Mouse (Mus musculus) forebrain, embryonic 13.5 days (tissue): ENCODE results near the gene Gm15097. TPM values are rescaled to one million over a fixed set of nuclear protein-coding genes. Genes with fewer than 3 reads are reported as not detected.
"Not testable (repeated sequence)": the region's sequence is repeated elsewhere in the genome, so short reads cannot be mapped to it uniquely, and the experiment has no call there.

ENCODE experiments used
- ATAC-seq: fragments of 200-750 bp; cut with Nextera tagmentation; 2 replicates; pipeline ENCODE4 v1.8.0; 2017
- H3K27ac ChIP-seq: fragments of 300-500 bp; sonication (generic); 2 replicates; pipeline ENCODE4 v1.5.1; 2015; ENCODE audit warnings: inconsistent platforms, mild to moderate bottlenecking, moderate library complexity
- H3K27me3 ChIP-seq: fragments of 300-500 bp; sonication (generic); 2 replicates; pipeline ENCODE4 v1.6.1; 2015; ENCODE audit warnings: mild to moderate bottlenecking, inconsistent platforms
- H3K36me3 ChIP-seq: fragments of 300-500 bp; sonication (generic); 2 replicates; pipeline ENCODE4 v1.6.1; 2015; ENCODE audit warnings: mild to moderate bottlenecking, inconsistent platforms; ENCODE audit not compliant: poor library complexity, severe bottlenecking
- H3K4me1 ChIP-seq: fragments of 300-500 bp; sonication (generic); 2 replicates; pipeline ENCODE4 v1.6.1; 2015; ENCODE audit warnings: inconsistent platforms
- H3K4me2 ChIP-seq: fragments of 300-500 bp; sonication (generic); 2 replicates; pipeline ENCODE4 v1.6.1; 2015; ENCODE audit warnings: inconsistent platforms, mild to moderate bottlenecking, moderate library complexity
- H3K4me3 ChIP-seq: fragments of 300-500 bp; sonication (generic); 2 replicates; pipeline ENCODE4 v1.5.1; 2015; ENCODE audit warnings: mild to moderate bottlenecking, inconsistent platforms
- H3K9ac ChIP-seq: fragments of 300-500 bp; sonication (generic); 2 replicates; pipeline ENCODE4 v1.6.1; 2015; ENCODE audit warnings: mild to moderate bottlenecking, inconsistent platforms
- H3K9me3 ChIP-seq: fragments of 300-500 bp; sonication (generic); replicated peaks from 2 replicates; pipeline ENCODE4 v1.6.1; 2016; ENCODE audit warnings: inconsistent platforms
- WGBS: fragments of 180-500 bp; shearing (Covaris S2); methylation state at CpG from one replicate; pipeline ENCODE4 v1.1.7; 2015; 5-methylcytosine and 5-hydroxymethylcytosine counted together
- polyA plus RNA-seq: library from polyadenylated mRNA; unstranded; fragments of >200 nt; fragmentation: Nextera tagmentation; extraction: Ambion mirVana; gene quantifications from 2 replicates; pipeline ENCODE4 v1.2.1, GENCODE M21; 2015

Gene Gm15097
- not detected in 2 replicates for polyA plus RNA-seq

- WGBS, result no CpG with 5 or more reads among the region's 6 CpGs
- H3K27me3 ChIP-seq, ATAC-seq, H3K27ac ChIP-seq, H3K36me3 ChIP-seq, H3K4me1 ChIP-seq, H3K9ac ChIP-seq, H3K9me3 ChIP-seq, H3K4me2 ChIP-seq, H3K4me3 ChIP-seq: not testable (repeated sequence)
Observed at GRCm38 (mm10) chrX:149784173-149784572, at the start of gene Gm15097. Gm15097 (plus strand) TSS chrX:149784473.

- 43% methylated on average over 4 of the region's 4 CpGs for WGBS
- H3K27ac ChIP-seq, H3K27me3 ChIP-seq, H3K36me3 ChIP-seq, H3K9me3 ChIP-seq, H3K4me1 ChIP-seq, H3K4me2 ChIP-seq, H3K9ac ChIP-seq, H3K4me3 ChIP-seq, ATAC-seq: not testable (repeated sequence)
Observed at GRCm38 (mm10) chrX:149762853-149763252, 21.4 kb upstream of the Gm15097 start.

GRCm38 (mm10) chrX:149811178-149811577 lies 26.9 kb downstream of the Gm15097 start:
- not testable (repeated sequence) for ATAC-seq, H3K9me3 ChIP-seq, H3K4me3 ChIP-seq, H3K9ac ChIP-seq, H3K4me1 ChIP-seq, H3K27ac ChIP-seq, H3K27me3 ChIP-seq, H3K4me2 ChIP-seq, H3K36me3 ChIP-seq
- 92% methylated on average over 6 of the region's 6 CpGs for WGBS

Other genes with a start within 250 kb of the Gm15097 start
- gene Gm10439, start 189.9 kb upstream of the Gm15097 start, polyA plus RNA-seq, result not detected in 2 replicates
- gene Gm15091, start 157.2 kb downstream of the Gm15097 start, polyA plus RNA-seq, result not detected in 2 replicates